In the genomic region with DNA sequence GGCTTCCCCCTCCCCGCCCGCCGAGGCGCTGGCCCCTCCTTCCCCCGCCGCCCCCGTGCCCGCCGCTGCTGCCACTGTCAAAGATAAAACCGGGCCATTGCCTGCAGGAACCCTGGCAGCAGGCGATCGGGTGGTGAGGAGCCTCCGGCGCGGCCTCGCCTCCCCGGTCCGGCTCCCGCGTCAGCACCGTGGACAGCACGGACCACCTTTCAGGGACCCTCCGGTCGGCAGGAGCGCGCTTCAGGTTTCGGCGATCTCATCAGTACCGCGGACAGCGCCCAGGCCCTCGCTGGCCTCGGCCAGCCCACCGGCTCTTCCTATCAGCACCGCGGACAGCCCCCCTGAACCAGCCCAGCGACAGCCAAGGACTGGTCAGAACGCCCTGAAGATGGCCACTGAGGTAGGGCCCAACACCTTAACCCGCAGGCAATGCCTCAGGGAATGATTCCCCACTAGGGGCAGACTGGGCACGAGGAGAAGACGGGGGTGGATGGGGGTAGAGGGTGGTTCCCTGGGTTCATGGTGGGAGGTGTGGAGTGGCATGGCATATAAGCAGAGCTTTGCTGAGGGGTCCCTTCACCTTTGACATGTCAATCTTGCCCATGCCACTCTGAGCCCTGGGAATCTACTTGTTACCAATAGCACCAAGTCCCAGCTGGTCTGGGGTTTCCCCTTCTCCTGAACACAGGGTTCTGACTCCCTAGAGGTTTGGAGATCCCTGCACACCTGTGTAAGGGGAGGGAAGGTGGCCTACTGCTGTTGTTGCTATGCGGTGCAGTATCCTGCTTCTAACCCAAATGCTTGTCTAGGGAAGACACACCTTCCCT, we compare ENCODE assay signal across 9 mouse cellular contexts. TPM values are rescaled to one million over a fixed set of nuclear protein-coding genes. Genes with fewer than 3 reads are reported as not detected.
DNase-seq lines count a peak whose midpoint lies in the region; ATAC-seq and TF ChIP-seq lines count a peak whose summit lies in the region.
"Had no signal": no experiment of that assay in that cellular context is flagged by ENCODE, and none has a peak within 500 bp of the region (broad histone marks: within the 10 kb centered on the region; RNA-seq: fewer than 3 reads in every experiment).

No protein-coding gene starts in this region.

- peak; percentile 20 to 77 for DNase-seq in spleen, postnatal 10 days (ENCODE audit: low spot score in 2 of 2)
- no peak for DNase-seq in spleen, adult 12 weeks (ENCODE audit: low spot score)
- DNase-seq in heart, embryonic 10.5 days (ENCODE audit: low spot score) = peak; percentile 96
- peak; percentile 33 for DNase-seq in kidney, adult 9 months
- DNase-seq in liver, embryonic 14.5 days (ENCODE audit: low read depth in 3 of 3, low spot score in 3 of 3) = peak; percentile 39 to 51 (median 43)
- DNase-seq in neural tube, embryonic 11.5 days (ENCODE audit: low spot score) = peak; percentile 91
- DNase-seq in thymus, adult 18-20 months = peak; percentile 12 to 23

- peak; percentile 86 for ATAC-seq in embryonic facial prominence, embryonic 12.5 days (ENCODE audit: insufficient number of reproducible peaks, insufficient read depth, low FRiP score, low TSS enrichment)
- ATAC-seq in liver, embryonic 14.5 days (ENCODE audit: insufficient read depth) = peak; percentile 39; the same call in 1 of the 2 replicates
- ATAC-seq in neural tube, embryonic 11.5 days (ENCODE audit: insufficient read depth, low FRiP score, low TSS enrichment) = peak; percentile 63

- no peaks in the 10 kb centered on the region for H3K36me3 ChIP-seq in embryonic facial prominence, embryonic 12.5 days
- H3K36me3 ChIP-seq in heart, embryonic 10.5 days = no peaks in the 10 kb centered on the region
- H3K36me3 ChIP-seq in liver, embryonic 14.5 days (replicated peaks; ENCODE audit: control insufficient read depth, insufficient read depth, low read depth) = no peaks in the 10 kb centered on the region
- no peaks in the 10 kb centered on the region for H3K36me3 ChIP-seq in neural tube, embryonic 11.5 days (ENCODE audit: control insufficient read depth, insufficient read depth, low read length)

- peaks cover 20% of the 10 kb centered on the region for H3K27me3 ChIP-seq in embryonic facial prominence, embryonic 12.5 days
- H3K27me3 ChIP-seq in heart, embryonic 10.5 days (ENCODE audit: insufficient read depth, poor library complexity, severe bottlenecking) = peaks cover 52% of the 10 kb centered on the region
- peaks cover 10% of the 10 kb centered on the region for H3K27me3 ChIP-seq in liver, embryonic 14.5 days (ENCODE audit: control insufficient read depth, insufficient read depth, low read length)
- peaks cover 5% of the 10 kb centered on the region for H3K27me3 ChIP-seq in neural tube, embryonic 11.5 days (ENCODE audit: control insufficient read depth, insufficient read depth, low read length)

- peak overlapping the region; percentile 78 for H3K4me2 ChIP-seq in embryonic facial prominence, embryonic 12.5 days (replicated peaks)
- H3K4me2 ChIP-seq in liver, embryonic 14.5 days (ENCODE audit: low read depth) = peak overlapping the region; percentile 31
- H3K4me2 ChIP-seq in neural tube, embryonic 11.5 days (ENCODE audit: low read depth) = peak overlapping the region; percentile 67

- WGBS in embryonic facial prominence, embryonic 12.5 days = 3% methylated on average over 35 of the region's 42 CpGs
- 3% methylated on average over 35 of the region's 42 CpGs for WGBS in heart, embryonic 10.5 days
- 3% methylated on average over 30 of the region's 42 CpGs for WGBS in liver, embryonic 14.5 days (ENCODE audit: insufficient replicate concordance)
- 3% methylated on average over 39 of the region's 42 CpGs for WGBS in neural tube, embryonic 11.5 days

- TF ChIP-seq EP300 in liver, embryonic 14.5 days (IDR thresholded peaks at IDR 0.05; ENCODE audit: low read depth) = no peak

- H3K4me1 ChIP-seq in embryonic facial prominence, embryonic 12.5 days = 0 out of 2 replicates have a peak, but pooled peaks cover 3% of the 10 kb centered on the region
- H3K4me1 ChIP-seq in heart, embryonic 10.5 days = peaks cover 11% of the 10 kb centered on the region
- H3K4me1 ChIP-seq in liver, embryonic 14.5 days (replicated peaks; ENCODE audit: control insufficient read depth in 2 of 2, insufficient read depth in 2 of 2, low read length in 1 of 2) = no peaks in the 10 kb centered on the region
- no peaks in the 10 kb centered on the region for H3K4me1 ChIP-seq in neural tube, embryonic 11.5 days (ENCODE audit: control insufficient read depth, insufficient read depth, low read length)

- TF ChIP-seq CTCF in liver, embryonic 14.5 days (IDR thresholded peaks at IDR 0.05; ENCODE audit: low read depth) = no peak

- no peaks in the 10 kb centered on the region for H3K9me3 ChIP-seq in embryonic facial prominence, embryonic 12.5 days
- no peaks in the 10 kb centered on the region for H3K9me3 ChIP-seq in heart, embryonic 10.5 days
- H3K9me3 ChIP-seq in liver, embryonic 14.5 days (ENCODE audit: control insufficient read depth, low read length) = no peaks in the 10 kb centered on the region
- H3K9me3 ChIP-seq in neural tube, embryonic 11.5 days (ENCODE audit: control insufficient read depth, low read length) = no peaks in the 10 kb centered on the region

- H3K9ac ChIP-seq in embryonic facial prominence, embryonic 12.5 days = no peak overlapping the region
- H3K9ac ChIP-seq in liver, embryonic 14.5 days (replicated peaks) = no peak overlapping the region
- peak overlapping the region; percentile 59 for H3K9ac ChIP-seq in neural tube, embryonic 11.5 days (ENCODE audit: low read length)

- no peak overlapping the region for H3K27ac ChIP-seq in embryonic facial prominence, embryonic 12.5 days
- H3K27ac ChIP-seq in heart, embryonic 10.5 days = no peak overlapping the region
- H3K27ac ChIP-seq in liver, embryonic 14.5 days = no peak overlapping the region
- no peak overlapping the region for H3K27ac ChIP-seq in neural tube, embryonic 11.5 days (ENCODE audit: low read depth, low read length)

- H3K4me3 ChIP-seq in embryonic facial prominence, embryonic 12.5 days = peak overlapping the region; percentile 34
- H3K4me3 ChIP-seq in heart, embryonic 10.5 days = peak overlapping the region; percentile 58
- no peak overlapping the region for H3K4me3 ChIP-seq in liver, embryonic 14.5 days (ENCODE audit: insufficient read depth in 1 of 2, low read depth in 2 of 2, low read length in 2 of 2)
- H3K4me3 ChIP-seq in neural tube, embryonic 11.5 days (ENCODE audit: low read depth, low read length) = peak overlapping the region; percentile 44

RNA-seq across cellular contexts. Expression of a gene that starts 8.6 kb away (rescaled TPM):
- polyA plus RNA-seq in embryonic facial prominence, embryonic 12.5 days (2016; fragmentation: Nextera tagmentation; extraction: Ambion mirVana) = 1.8 and 1.9 TPM in 2 replicates
- 0.06 and 0.11 TPM in 2 replicates for polyA plus RNA-seq in heart, embryonic 10.5 days (2016; fragmentation: Nextera tagmentation; extraction: Ambion mirVana)
- polyA plus RNA-seq in liver, embryonic 14.5 days (2012; rRNA removed) = 0.02 TPM in 1 of 2 replicates, not detected in the other
- not detected in 2 replicates for polyA plus RNA-seq in liver, embryonic 14.5 days (2014; fragmentation: Nextera tagmentation; extraction: Ambion mirVana)
- 5.5 and 6.1 TPM in 2 replicates for polyA plus RNA-seq in neural tube, embryonic 11.5 days (2014; fragmentation: Nextera tagmentation; extraction: Ambion mirVana)
- polyA plus RNA-seq: spleen, adult 2 months had no signal

RNA-seq across cellular contexts. Expression of a gene that starts 53.9 kb away (rescaled TPM):
- 2.9 and 3.8 TPM in 2 replicates for polyA plus RNA-seq in embryonic facial prominence, embryonic 12.5 days (2016; fragmentation: Nextera tagmentation; extraction: Ambion mirVana)
- polyA plus RNA-seq in heart, embryonic 10.5 days (2016; fragmentation: Nextera tagmentation; extraction: Ambion mirVana) = 7.9 and 18.6 TPM in 2 replicates
- not detected in 2 replicates for polyA plus RNA-seq in liver, embryonic 14.5 days (2012; rRNA removed)
- polyA plus RNA-seq in liver, embryonic 14.5 days (2014; fragmentation: Nextera tagmentation; extraction: Ambion mirVana) = 0.05 TPM in 1 of 2 replicates, not detected in the other
- 3.3 and 4.1 TPM in 2 replicates for polyA plus RNA-seq in neural tube, embryonic 11.5 days (2014; fragmentation: Nextera tagmentation; extraction: Ambion mirVana)

Comparison
In these comparisons a context has a peak if more than half of its experiments do, and no peak if none do; other contexts are left out.
1. H3K4me3 ChIP-seq: peak in embryonic facial prominence, embryonic 12.5 days (single experiment), heart, embryonic 10.5 days (single experiment) and neural tube, embryonic 11.5 days (single experiment); none in liver, embryonic 14.5 days (0 of 2).
2. Peak in every context shown above with its lines, with median percentiles within 50 percentile points of each other: ATAC-seq and H3K4me2 ChIP-seq.